Mouse (Mus musculus): ENCODE data around the gene BC055324. TPM values are rescaled to one million over a fixed set of nuclear protein-coding genes. Genes with fewer than 3 reads are reported as not detected.
A peak's percentile ranks its signal among the peaks of the same experiment; 100 is the strongest.
"Not testable (repeated sequence)": the region's sequence is repeated elsewhere in the genome, so short reads cannot be mapped to it uniquely, and the experiment has no call there.

Gene BC055324
- total RNA-seq (2021), result 1 to 10 TPM in 1 of 2 experiments, under 1 TPM in 1; 0.70 to 2.0 TPM

- peak; percentile 80 to 82 for DNase-seq (ENCODE audit: extremely low spot score in 1 of 2, low spot score in 1 of 2)
Observed at GRCm38 (mm10) chr1:163994721-163995608, at the start of gene BC055324, which contains the start of gene Mettl18. Gene BC055324, minus strand, starts transcription at chr1:163994796. Gene Mettl18, plus strand, starts transcription at chr1:163994889.

GRCm38 (mm10) chr1:164043549-164043948, 49.0 kb upstream of the BC055324 start:
- no peak for DNase-seq (ENCODE audit: extremely low spot score in 1 of 2, low spot score in 1 of 2)

- DNase-seq (ENCODE audit: extremely low spot score in 1 of 2, low spot score in 1 of 2), result no peak
Observed at GRCm38 (mm10) chr1:164040385-164041135, 46.0 kb upstream of the BC055324 start.

- DNase-seq (ENCODE audit: extremely low spot score in 1 of 2, low spot score in 1 of 2), result peak in 1 of 2 experiments; percentile 8
Observed at GRCm38 (mm10) chr1:164027416-164027815, 32.8 kb upstream of the BC055324 start.

GRCm38 (mm10) chr1:164025685-164026084, 31.1 kb upstream of the BC055324 start:
- no peak for DNase-seq (ENCODE audit: extremely low spot score in 1 of 2, low spot score in 1 of 2)

- not testable (repeated sequence) for DNase-seq (ENCODE audit: extremely low spot score in 1 of 2, low spot score in 1 of 2)
Observed at GRCm38 (mm10) chr1:164022106-164022505, 27.5 kb upstream of the BC055324 start.

- not testable (repeated sequence) for DNase-seq (ENCODE audit: extremely low spot score in 1 of 2, low spot score in 1 of 2)
Observed at GRCm38 (mm10) chr1:164020746-164021145, 26.1 kb upstream of the BC055324 start.

- DNase-seq (ENCODE audit: extremely low spot score in 1 of 2, low spot score in 1 of 2), result no peak
Observed at GRCm38 (mm10) chr1:164019789-164020188, 25.2 kb upstream of the BC055324 start.

GRCm38 (mm10) chr1:164018221-164018896, 23.8 kb upstream of the BC055324 start:
- DNase-seq (ENCODE audit: extremely low spot score in 1 of 2, low spot score in 1 of 2), result no peak

GRCm38 (mm10) chr1:164014616-164015015, 20.0 kb upstream of the BC055324 start:
- no peak for DNase-seq (ENCODE audit: extremely low spot score in 1 of 2, low spot score in 1 of 2)

- DNase-seq (ENCODE audit: extremely low spot score in 1 of 2, low spot score in 1 of 2), result peak in 1 of 2 experiments; percentile 38
Observed at GRCm38 (mm10) chr1:164009235-164009634, 14.6 kb upstream of the BC055324 start.

GRCm38 (mm10) chr1:164004311-164004710, 9.7 kb upstream of the BC055324 start:
- DNase-seq (ENCODE audit: extremely low spot score in 1 of 2, low spot score in 1 of 2), result no peak

GRCm38 (mm10) chr1:164001831-164002452, 7.3 kb upstream of the BC055324 start:
- DNase-seq (ENCODE audit: extremely low spot score in 1 of 2, low spot score in 1 of 2), result no peak

- no peak for DNase-seq (ENCODE audit: extremely low spot score in 1 of 2, low spot score in 1 of 2)
Observed at GRCm38 (mm10) chr1:163995609-163995913, 965 bp upstream of the BC055324 start.

- DNase-seq (ENCODE audit: extremely low spot score in 1 of 2, low spot score in 1 of 2), result no peak
Observed at GRCm38 (mm10) chr1:163994173-163994720, 349 bp downstream of the BC055324 start.

GRCm38 (mm10) chr1:163992371-163992770, 2.2 kb downstream of the BC055324 start:
- no peak for DNase-seq (ENCODE audit: extremely low spot score in 1 of 2, low spot score in 1 of 2)

GRCm38 (mm10) chr1:163976515-163976914, 18.1 kb downstream of the BC055324 start:
- DNase-seq (ENCODE audit: extremely low spot score in 1 of 2, low spot score in 1 of 2), result no peak

- no peak for DNase-seq (ENCODE audit: extremely low spot score in 1 of 2, low spot score in 1 of 2)
Observed at GRCm38 (mm10) chr1:163975088-163975487, 19.5 kb downstream of the BC055324 start.

GRCm38 (mm10) chr1:163974471-163974870, 20.1 kb downstream of the BC055324 start:
- DNase-seq (ENCODE audit: extremely low spot score in 1 of 2, low spot score in 1 of 2), result no peak
